Mouse (Mus musculus) MEL-GATA-1-ER (cell line): ENCODE data around the gene Agrp.

Source experiments
- DNase-seq: peaks from one replicate; pipeline ENCODE4 v3.0.0-alpha.2; 2012; ENCODE audit warnings: low read depth; ENCODE audit errors: extremely low read depth

Gene Agrp

DNA sequence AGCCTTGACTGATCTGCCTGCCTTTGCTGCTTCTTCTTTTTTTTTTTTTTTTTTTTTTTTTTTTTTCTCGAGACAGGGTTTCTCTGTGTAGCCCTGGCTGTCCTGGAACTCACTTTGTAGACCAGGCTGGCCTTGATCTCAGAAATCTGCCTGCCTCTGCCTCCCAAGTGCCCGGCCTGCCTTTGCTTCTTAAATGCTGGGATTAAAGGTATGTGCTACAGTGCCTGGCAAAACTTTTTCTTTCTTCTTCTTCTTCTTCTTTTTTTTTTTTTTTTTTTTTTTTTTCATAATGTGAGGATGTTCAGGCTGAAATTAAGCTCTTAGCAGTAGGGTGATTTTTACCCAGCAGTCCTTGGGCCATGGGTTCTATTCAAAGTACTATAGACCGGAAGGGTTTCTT lies 34.7 kb downstream of the Agrp start:
- peak; percentile 13 for DNase-seq

DNA sequence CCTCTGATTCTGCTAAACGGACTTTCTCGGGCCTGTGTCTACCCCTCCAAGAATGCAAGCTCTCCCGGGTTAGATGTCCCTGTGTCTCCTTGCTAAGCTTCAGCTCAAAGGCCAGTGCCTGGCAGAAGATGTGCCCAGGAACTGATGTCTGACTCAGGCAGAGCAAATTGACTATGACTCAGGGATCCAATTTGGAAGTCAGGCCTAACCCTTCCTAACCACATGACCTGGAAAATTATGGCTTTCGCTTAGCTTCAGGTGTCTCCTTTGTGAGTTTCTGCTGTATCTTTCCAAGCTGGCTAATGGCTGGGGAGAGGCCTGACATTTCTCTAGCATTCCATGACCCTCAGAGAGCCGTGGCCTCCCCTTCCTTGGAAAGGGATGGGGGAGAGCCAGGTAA lies 35.9 kb downstream of the Agrp start:
- no peak for DNase-seq

- DNase-seq = no peak
These were observed 38.4 kb downstream of the Agrp start for GRCm38 (mm10) chr8:105598777-105599176.

- no peak for DNase-seq
These were observed 40.7 kb downstream of the Agrp start for GRCm38 (mm10) chr8:105596362-105597034.

GRCm38 (mm10) chr8:105594451-105595242 lies 42.5 kb downstream of the Agrp start:
- no peak for DNase-seq

DNA sequence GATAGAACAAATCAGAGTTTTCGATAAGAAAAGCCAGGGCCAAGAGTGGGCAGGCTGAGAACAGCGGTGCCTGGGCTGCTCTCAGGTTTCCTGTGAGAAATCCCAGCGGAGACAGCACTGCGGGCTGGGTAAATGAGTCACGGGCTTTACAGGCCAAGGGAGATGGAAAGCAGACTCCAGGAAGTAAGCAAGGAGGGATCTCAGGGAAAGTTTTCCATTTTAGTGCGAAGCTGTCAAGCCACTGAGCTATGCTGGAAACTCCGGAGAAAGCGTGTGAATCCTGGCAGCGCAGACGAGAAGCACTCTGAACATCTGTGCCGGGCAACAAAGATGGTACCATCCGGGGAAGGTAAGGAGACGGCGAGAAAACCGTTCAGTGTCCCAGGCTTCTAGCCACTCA lies 43.3 kb downstream of the Agrp start:
- no peak for DNase-seq

DNA sequence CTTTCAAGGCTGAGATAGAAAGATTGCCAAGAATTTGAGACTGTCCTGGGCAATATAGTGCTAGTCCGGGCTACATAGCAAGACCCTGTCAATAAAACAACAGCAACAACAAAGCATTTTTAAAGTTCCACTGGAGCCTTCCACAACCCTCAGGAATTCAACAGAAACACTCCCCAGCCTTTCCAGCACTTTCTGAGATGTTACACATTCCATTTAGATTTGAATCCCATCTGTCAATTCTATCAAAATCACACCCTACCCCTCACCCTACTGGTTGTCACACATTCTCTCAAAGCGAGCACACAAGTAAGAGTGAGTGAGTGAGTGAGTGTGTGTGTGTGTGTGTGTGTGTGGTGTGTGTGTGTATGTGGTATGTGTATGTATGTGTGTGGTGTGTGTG lies 44.8 kb downstream of the Agrp start:
- DNase-seq = no peak

DNA sequence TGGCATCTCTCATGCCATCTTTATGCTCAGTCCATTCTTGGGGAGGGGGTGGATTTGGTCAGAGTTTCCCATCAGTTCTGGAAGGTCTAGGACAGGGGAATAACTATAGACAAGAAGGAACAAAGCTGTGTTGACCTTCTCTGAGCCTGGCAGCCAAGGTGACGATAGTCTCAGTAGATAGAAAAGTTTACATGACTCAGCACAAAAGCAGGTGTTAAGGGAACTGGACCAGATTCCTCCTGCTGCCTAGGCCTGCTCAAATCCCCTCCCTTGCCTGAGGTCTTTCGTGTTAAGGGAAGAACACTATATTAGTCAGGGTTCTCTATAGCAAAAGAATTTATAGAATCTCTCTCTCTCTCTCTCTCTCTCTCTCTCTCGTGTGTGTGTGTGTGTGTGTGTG lies 57.5 kb downstream of the Agrp start:
- DNase-seq = no peak

GRCm38 (mm10) chr8:105575538-105575937 lies 61.7 kb downstream of the Agrp start:
- DNase-seq = no peak

DNA sequence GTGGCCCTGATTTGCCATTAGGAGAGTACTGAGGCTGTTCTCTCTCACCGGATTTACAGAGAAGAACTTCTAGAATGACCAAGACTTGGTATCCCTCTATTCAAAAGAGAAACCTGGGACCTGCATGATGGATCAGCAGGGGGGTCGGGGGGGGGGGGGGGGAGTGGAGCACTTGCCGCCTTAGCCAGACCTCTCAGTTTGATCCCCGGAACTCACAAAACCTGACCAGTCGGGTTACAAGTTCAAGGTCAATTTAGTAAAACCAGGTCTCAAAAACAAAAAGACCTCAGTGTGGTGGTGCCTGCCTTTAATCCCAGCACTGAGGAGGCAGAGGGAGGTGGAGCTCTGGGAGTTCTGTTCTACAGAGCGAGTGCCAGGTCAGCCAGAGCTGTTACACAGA lies 62.5 kb downstream of the Agrp start:
- no peak for DNase-seq

GRCm38 (mm10) chr8:105573427-105573826 lies 63.8 kb downstream of the Agrp start:
- peak; percentile 56 for DNase-seq

DNA sequence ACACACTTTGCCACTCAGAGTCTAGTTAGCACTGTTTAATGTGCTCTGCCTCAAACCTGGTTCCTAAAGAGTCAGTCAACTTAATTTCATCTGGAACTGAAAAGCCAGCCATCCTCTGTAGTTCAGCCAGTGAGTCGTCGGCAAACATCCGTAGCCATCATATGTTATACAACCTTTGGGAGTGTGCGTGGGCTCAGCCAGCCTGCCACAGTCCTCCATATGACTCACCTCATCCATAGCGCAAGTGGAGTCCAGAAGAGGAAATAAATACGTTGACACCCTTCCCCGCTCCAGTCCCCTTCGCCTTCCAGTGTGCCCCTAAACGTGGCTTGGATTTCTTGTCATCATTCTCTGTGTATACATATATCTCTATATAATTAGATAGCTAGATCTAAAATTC lies 65.4 kb downstream of the Agrp start:
- DNase-seq = no peak

GRCm38 (mm10) chr8:105566703-105567595 lies 70.2 kb downstream of the Agrp start:
- DNase-seq = peak; percentile 38

GRCm38 (mm10) chr8:105565952-105566702 lies 71.1 kb downstream of the Agrp start, which contains the start of gene Atp6v0d1:
Atp6v0d1 (minus strand) TSS chr8:105566047.
- DNase-seq = peak; percentile 97

DNA sequence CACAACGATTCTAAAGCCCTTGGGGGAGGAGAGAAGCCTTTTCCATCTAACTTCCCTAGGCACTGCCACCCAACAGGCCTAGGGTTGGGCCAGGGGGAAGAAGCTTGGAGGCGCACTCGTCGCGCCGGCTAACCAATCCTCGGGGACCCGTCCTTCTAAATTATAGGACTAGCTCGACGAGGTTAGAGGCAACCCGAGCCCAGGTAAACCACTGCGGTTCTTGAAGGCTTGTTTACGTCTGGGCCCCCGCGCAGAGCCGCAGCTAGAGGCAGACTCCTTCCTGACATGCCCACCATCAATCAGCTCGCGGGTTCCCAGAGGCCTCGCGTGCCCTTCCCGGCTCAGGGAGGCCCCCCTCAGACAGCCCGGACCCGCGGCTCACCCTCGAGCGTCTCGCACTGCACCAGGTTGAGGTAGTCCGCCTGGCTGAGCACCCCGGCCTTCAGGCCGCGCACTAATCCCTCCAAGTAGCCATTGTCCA lies 71.8 kb downstream of the Agrp start:
- DNase-seq = no peak

- peak; percentile 41 for DNase-seq
These were observed 72.5 kb downstream of the Agrp start for GRCm38 (mm10) chr8:105564573-105565229.

DNA sequence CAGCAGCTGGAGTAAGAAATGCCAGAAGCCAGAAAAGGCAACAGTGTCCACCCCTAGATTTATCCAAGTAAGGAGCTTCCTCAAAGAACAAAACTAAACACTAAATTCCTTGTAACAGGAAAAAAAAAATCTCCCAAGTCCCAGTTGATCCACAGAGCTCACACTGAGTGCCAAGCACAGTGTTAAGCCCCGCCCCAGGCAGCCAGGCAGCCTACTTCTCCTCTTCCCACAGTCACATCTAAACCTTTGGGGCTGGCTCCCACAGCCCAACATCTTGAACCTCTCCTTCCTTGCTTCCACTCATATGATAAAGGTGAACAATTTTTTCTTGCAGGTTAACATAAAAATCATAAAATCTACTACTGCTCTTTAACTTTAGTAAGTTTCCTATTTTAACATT lies 73.3 kb downstream of the Agrp start:
- DNase-seq = peak; percentile 22

- DNase-seq = no peak
These were observed 74.3 kb downstream of the Agrp start for GRCm38 (mm10) chr8:105562863-105563262.

GRCm38 (mm10) chr8:105555230-105555629 lies 82.0 kb downstream of the Agrp start:
- no peak for DNase-seq

DNA sequence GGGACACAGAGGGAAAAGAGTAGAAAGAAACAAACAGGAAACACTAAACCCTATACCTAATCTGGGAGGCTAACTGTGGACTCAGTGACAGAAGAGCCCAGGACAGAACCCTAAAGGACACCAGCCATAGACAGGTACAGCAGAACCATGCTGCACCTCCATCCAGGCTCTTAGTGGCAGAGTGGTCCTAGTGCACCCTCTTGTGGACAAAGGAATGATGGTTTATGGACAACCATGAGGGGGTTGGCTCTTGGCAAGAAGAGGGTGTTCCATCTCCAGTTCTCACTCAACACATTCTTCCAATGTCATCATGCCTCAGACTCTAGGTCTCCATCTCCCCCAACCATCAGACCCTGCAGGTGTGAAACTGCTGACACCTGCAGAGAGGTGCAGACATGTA lies 83.1 kb downstream of the Agrp start:
- DNase-seq = peak; percentile 49
